Mouse (Mus musculus): Measurements from ENCODE around the gene Pld3.

Gene Pld3

GRCm38 (mm10) chr7:27552931-27553513 is at the start of gene Pld3, which contains the start of gene 2310022A10Rik:
Gene Pld3 (minus strand): TSS chr7:27553218.
Gene 2310022A10Rik (plus strand): TSS chr7:27553233.
- DNase-seq (ENCODE audit: low spot score in 2 of 2): peak; percentile 97 to 98

GRCm38 (mm10) chr7:27602161-27602560 is 49.1 kb upstream of the Pld3 start:
- DNase-seq (ENCODE audit: low spot score in 2 of 2): no peak

- DNase-seq (ENCODE audit: low spot score in 2 of 2): peak; percentile 72 to 90
Measured at GRCm38 (mm10) chr7:27601628-27602027, 48.6 kb upstream of the Pld3 start.

- no peak for DNase-seq (ENCODE audit: low spot score in 2 of 2)
Measured at GRCm38 (mm10) chr7:27598053-27598452, 45.0 kb upstream of the Pld3 start.

DNA sequence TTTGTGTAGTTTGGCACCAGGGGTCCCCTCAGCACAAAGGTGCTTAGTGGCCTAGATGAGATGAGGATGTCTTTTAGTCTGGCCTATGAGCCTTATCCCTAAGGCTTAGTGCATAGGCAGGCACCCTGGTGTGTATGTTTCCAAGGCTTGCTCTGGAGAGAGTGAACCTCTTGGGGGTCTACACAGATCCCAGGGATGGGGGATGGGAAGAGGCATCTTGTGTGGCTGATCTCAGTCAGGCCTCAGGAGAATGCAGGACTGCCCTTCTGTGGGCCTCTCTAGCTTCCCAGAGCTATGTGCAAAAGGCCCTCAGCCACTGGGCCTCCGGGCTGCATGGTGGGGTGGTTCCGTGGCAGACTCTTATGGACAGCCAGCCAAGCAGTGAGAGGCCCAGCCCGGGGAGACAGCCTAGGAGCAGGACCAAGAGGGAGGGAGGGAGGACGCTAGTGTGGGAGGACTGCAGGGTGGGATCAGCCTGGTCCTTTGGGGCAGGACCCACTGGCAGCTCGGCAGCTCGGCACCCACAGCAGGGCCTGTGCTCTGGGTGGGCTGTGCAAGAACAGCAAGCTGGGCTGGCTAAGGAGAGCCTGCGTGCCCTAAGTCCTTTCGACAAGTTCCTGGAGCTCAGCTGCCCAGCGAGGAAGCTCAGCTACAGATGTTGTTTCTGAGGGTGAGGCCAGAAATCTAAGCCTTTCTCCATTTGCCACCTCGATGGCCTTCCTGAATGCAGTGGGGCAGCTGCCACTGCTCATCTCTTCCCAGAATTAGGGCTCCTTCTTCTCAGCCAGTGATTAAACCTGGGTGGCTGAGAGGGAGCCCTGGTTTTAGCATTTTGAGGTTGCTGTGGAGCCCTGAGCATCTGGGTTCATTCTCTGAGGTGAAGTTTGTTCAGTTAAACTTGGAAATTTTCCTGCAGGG is 43.8 kb upstream of the Pld3 start:
- no peak for DNase-seq (ENCODE audit: low spot score in 2 of 2)

- DNase-seq (ENCODE audit: low spot score in 2 of 2): no peak
Measured at GRCm38 (mm10) chr7:27592934-27593645, 40.1 kb upstream of the Pld3 start.

DNA sequence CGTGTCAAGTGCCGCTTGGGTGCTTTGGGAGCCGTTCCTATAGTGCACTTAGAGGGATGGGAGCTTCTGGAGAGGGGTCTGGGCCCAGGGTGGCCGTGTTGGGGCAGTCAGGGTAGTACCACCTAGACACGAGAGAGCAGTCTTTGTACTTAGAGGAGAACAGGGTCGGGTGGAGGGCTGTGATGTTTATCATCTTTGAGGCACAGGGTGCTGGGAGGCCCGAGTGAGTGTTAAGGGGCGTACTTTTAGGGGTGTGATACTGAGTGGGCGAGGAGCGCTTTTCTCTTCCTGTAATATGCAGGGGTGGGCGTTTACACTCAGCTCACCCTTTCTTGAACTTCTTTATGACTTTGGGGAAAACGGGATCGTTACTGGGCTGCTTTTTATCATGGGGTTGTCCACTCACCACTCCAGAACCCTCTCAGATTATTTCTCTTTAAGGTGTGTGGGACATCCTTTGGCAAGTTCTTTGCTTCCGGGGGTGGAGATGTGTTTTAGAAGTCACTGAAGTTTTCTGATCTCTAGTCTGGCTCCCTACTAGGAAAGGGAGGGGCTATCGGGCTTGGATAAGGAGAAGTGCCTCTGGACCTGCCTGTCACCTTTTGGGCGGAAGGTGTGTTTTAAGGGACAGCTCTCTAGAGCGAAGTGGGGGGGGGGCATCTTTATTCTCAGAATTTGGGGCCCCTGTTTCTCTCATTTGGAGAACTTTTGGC is 39.4 kb upstream of the Pld3 start:
- DNase-seq (ENCODE audit: low spot score in 2 of 2): peak in 1 of 2 experiments; percentile 64

DNA sequence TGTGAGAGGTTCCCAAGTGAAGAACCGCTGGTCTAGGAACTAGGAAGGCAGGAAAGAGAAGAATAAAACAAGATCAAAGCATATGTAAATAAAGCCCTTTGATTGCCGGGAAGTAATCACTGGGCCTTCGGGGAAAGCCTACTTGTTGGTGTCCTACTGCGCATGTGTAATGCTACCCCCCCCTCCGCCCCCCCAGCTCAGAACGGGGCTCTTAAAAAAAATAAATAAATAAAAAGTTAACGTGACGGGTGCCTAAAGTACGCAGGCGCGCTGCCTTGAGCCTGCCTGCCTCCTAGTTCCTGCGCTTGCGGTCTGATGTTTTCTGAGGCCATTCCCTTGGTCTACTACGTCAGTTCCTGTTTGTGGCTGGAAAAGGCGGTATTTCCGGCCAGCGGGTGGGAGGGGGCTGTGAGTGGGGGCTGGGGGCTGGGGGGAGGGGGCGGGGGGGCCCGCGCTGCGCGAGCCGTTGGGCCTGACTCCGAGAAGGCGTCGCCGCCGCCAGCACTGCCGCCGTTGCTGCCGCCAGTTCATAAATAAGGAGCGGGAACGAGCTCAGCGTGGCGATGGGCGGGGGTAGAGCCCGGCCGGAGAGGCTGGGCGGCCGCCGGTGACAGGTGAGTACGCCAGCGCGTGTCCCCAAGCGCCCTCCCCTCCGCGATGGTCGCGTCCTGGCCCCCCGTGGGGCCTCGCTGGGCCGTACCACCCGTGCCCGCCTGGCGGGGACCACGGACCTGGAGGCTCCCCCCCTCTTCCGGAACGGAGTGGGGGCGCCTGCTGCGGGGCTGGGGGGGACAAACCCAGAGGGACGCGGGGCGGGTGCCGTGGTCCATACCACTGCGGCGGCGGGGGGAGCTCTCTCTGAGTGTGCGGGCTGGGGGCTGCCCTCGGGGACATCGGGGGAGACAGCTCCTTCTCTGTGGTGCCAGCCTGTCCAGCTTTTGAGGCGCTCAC is 38.5 kb upstream of the Pld3 start, which contains the start of gene Akt2:
TSS of gene Akt2 (plus strand) at position 287 of the 951 bp plus-strand sequence.
- peak; percentile 91 to 95 for DNase-seq (ENCODE audit: low spot score in 2 of 2)

GRCm38 (mm10) chr7:27590566-27591213 is 37.7 kb upstream of the Pld3 start:
- DNase-seq (ENCODE audit: low spot score in 2 of 2): no peak

GRCm38 (mm10) chr7:27590088-27590487 is 37.1 kb upstream of the Pld3 start:
- DNase-seq (ENCODE audit: low spot score in 2 of 2): no peak

DNA sequence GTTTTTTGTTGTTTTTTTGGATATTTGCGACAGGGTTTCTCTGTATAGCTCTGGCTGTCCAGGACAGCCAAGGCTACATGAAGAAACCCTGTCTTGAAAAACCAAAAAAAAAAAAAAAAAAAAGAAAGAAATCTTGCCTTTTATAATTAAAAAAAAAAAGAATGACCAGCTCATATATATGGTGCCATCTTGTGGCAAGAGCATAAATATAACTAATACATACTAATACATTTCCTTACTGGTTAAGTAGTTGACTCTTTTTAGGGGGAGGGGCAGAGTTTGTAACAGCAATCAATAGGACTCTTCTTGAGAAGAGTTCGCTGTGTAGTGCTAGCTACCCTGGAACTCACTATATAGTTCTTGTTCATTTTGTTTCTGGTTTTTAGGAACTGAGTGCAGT is 34.7 kb upstream of the Pld3 start:
- DNase-seq (ENCODE audit: low spot score in 2 of 2): no peak

GRCm38 (mm10) chr7:27586861-27587260 is 33.8 kb upstream of the Pld3 start:
- DNase-seq (ENCODE audit: low spot score in 2 of 2): no peak

GRCm38 (mm10) chr7:27580380-27581174 is 27.6 kb upstream of the Pld3 start:
- no peak for DNase-seq (ENCODE audit: low spot score in 2 of 2)

- DNase-seq (ENCODE audit: low spot score in 2 of 2): no peak
Measured at GRCm38 (mm10) chr7:27578465-27578864, 25.4 kb upstream of the Pld3 start.

- DNase-seq (ENCODE audit: low spot score in 2 of 2): no peak
Measured at GRCm38 (mm10) chr7:27577589-27577988, 24.6 kb upstream of the Pld3 start.

DNA sequence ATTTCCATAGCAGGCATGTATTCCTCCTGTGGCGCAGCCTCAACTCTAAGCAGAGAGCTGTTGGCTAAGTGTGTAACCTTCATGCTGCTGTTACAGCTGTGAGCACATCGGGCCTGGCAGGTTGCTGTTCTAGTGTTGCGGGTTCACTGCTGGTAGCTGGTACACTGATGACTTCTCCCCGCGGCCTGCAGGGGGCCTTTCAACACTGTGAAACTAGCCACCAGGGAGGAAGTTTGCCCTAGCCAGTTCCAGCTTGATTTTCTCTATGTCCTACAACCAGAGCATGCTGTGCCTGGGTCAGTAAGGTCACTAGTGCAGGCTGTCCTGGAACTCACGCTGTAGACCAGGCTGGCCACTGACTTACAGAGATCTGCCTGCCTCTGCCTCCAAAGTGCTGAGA is 23.9 kb upstream of the Pld3 start:
- no peak for DNase-seq (ENCODE audit: low spot score in 2 of 2)

DNA sequence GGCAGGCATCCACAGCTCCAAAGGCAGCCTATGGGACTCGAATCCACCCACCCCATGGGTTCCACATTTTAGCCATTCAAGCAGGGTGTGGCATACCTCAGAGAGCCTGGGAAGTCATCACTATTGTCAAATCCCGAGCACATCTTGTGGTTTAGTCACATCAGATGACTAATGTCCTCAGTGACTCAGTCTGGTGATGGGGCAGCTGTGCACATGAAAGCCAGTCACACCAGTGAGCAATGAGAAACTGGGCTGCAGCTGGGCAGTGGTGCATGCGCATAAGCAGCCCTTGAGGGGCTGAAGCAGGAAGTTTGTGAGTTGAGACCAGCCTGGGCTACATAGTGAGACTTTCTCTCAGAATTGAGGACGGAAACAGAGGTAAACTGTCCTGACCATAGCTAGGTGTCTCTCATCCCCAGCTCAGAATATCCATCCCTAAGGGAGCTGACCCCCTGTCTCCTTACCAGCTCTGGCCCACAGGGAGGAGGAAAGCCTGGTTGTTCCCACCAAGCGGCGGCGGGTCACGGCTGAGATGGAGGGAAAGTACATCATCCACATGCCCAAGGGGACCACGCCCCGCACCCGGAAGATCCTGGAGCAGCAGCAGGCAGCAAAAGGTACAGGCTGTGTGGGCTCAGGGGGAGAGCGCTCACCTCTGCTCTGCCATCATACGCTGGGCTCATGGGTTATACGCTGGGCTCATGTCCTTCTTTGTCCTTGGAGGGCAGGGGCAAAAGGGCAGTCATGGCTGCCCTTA is 21.3 kb upstream of the Pld3 start:
- DNase-seq (ENCODE audit: low spot score in 2 of 2): no peak

DNA sequence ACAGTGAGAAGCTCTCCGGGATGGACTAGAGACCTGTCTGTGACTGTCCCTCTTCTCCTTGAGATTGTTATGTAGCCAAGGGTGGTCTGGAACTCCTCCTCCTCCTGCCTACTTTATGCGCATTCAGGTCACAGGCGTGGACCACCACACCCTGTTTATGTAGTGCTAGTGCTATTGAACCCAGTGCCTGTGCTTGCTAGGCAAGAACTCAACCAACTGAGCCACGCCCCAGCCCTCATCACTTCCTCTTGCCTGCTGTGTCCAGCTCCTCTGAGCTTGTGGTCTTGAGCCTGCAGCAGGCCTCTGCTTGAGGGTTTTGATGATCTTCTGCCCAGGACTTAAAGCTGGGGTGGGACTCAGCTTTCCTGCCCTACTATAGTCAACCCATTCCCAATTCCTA is 19.1 kb upstream of the Pld3 start:
- no peak for DNase-seq (ENCODE audit: low spot score in 2 of 2)
